Mouse (Mus musculus) ES-Bruce4 (cell line): ENCODE results near the gene Jup.
A peak's percentile ranks its signal among the peaks of the same experiment; 100 is the strongest.

ENCODE experiments used
- CTCF ChIP-seq: IDR thresholded peaks from one replicate; pipeline ENCODE4 v1.8.1; 2011; ENCODE audit warnings: low read depth, low read length
- POLR2A ChIP-seq: IDR thresholded peaks from one replicate; pipeline ENCODE4 v1.8.1; 2011; ENCODE audit warnings: low read length; ENCODE audit not compliant: insufficient read depth

DNA sequence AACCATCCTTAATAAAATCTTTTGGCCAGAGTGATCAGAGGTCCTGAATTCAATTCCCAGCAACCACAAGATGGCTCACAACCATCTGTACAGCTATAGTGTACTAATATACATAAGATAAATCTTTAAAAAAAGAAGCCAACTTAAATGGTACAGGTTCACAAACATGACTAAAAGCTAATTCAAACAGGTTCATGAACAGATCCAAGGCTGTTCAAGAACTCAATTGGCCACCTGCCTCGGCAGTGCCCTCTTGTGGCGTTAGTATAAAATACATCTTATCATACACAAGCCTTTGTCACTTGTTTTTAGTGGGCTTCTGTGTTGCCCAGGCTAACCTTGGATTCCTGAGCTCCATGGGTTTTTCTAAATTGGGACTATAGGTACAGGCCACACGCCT lies 74.0 kb downstream of the Jup start:
- TF ChIP-seq CTCF (peak; percentile 62), POLR2A (no peak)
